Mouse (Mus musculus): ENCODE measurements around the gene St3gal3. TPM values are rescaled to one million over a fixed set of nuclear protein-coding genes. Genes with fewer than 3 reads are reported as not detected.
A peak's percentile ranks its signal among the peaks of the same experiment; 100 is the strongest.

St3gal3 gene
- polyA plus RNA-seq, 1 experiment from 2014 or later, result 14.1 TPM

GRCm38 (mm10) chr4:117889471-117889870 is 245.2 kb downstream of the St3gal3 start:
- H3K27me3 ChIP-seq (replicated peaks; ENCODE audit: control insufficient read depth, insufficient read depth, low read length), result no peaks in the 10 kb centered on the region
- 93% methylated on average over 15 of the region's 15 CpGs for WGBS
- peaks cover 31% of the 10 kb centered on the region for H3K4me1 ChIP-seq (replicated peaks; ENCODE audit: control insufficient read depth, insufficient read depth, low read length)
- no peak overlapping the region for H3K4me3 ChIP-seq (replicated peaks; ENCODE audit: low read length)
- no peak overlapping the region for H3K9ac ChIP-seq (replicated peaks; ENCODE audit: low read depth, low read length)
- H3K36me3 ChIP-seq (ENCODE audit: control insufficient read depth, insufficient read depth), result peaks cover 13% of the 10 kb centered on the region
- no peaks in the 10 kb centered on the region for H3K9me3 ChIP-seq (ENCODE audit: control insufficient read depth, low read length)
- H3K4me2 ChIP-seq (ENCODE audit: low read length), result no peak overlapping the region
- H3K27ac ChIP-seq (ENCODE audit: low read length), result no peak overlapping the region
- no peak for ATAC-seq

GRCm38 (mm10) chr4:117887920-117888319 is 246.8 kb downstream of the St3gal3 start:
- Histone ChIP-seq H3K27me3 (replicated peaks; ENCODE audit: control insufficient read depth, insufficient read depth, low read length) (no peaks in the 10 kb centered on the region), H3K4me2 (ENCODE audit: low read length) (no peak overlapping the region), H3K27ac (ENCODE audit: low read length) (no peak overlapping the region), H3K9ac (replicated peaks; ENCODE audit: low read depth, low read length) (no peak overlapping the region), H3K4me1 (replicated peaks; ENCODE audit: control insufficient read depth, insufficient read depth, low read length) (peaks cover 42% of the 10 kb centered on the region), H3K36me3 (ENCODE audit: control insufficient read depth, insufficient read depth) (peaks cover 11% of the 10 kb centered on the region), H3K9me3 (ENCODE audit: control insufficient read depth, low read length) (no peaks in the 10 kb centered on the region), H3K4me3 (replicated peaks; ENCODE audit: low read length) (no peak overlapping the region)
- no peak for ATAC-seq
- WGBS, result 75% methylated on average over 2 of the region's 2 CpGs

- Histone ChIP-seq H3K27ac (ENCODE audit: low read length) (peak within 1 kb of the TSS; percentile 30; the same call in 1 of the 2 replicates), H3K27me3 (replicated peaks; ENCODE audit: control insufficient read depth, insufficient read depth, low read length) (no peaks in the 10 kb centered on the region), H3K4me1 (replicated peaks; ENCODE audit: control insufficient read depth, insufficient read depth, low read length) (peaks cover 44% of the 10 kb centered on the region), H3K9ac (replicated peaks; ENCODE audit: low read depth, low read length) (peak within 1 kb of the TSS; percentile 97), H3K9me3 (ENCODE audit: control insufficient read depth, low read length) (no peaks in the 10 kb centered on the region), H3K36me3 (ENCODE audit: control insufficient read depth, insufficient read depth) (peaks cover 11% of the 10 kb centered on the region), H3K4me3 (replicated peaks; ENCODE audit: low read length) (peak within 1 kb of the TSS; percentile 96), H3K4me2 (ENCODE audit: low read length) (peak within 1 kb of the TSS; percentile 95)
- ATAC-seq, result peak; percentile 83
- WGBS, result 2% methylated on average over 37 of the region's 37 CpGs
Measured at GRCm38 (mm10) chr4:117887133-117887532, 247.6 kb downstream of the St3gal3 start, which contains the start of gene Atp6v0b. Gene Atp6v0b, minus strand, starts transcription at chr4:117887333.

GRCm38 (mm10) chr4:117886644-117887043 is 248.1 kb downstream of the St3gal3 start:
- no peaks in the 10 kb centered on the region for H3K27me3 ChIP-seq (replicated peaks; ENCODE audit: control insufficient read depth, insufficient read depth, low read length)
- WGBS, result 2% methylated on average over 23 of the region's 24 CpGs
- peak overlapping the region; percentile 96 for H3K4me3 ChIP-seq (replicated peaks; ENCODE audit: low read length)
- no peaks in the 10 kb centered on the region for H3K9me3 ChIP-seq (ENCODE audit: control insufficient read depth, low read length)
- peak overlapping the region; percentile 97 for H3K9ac ChIP-seq (replicated peaks; ENCODE audit: low read depth, low read length)
- peak overlapping the region; percentile 30; the same call in 1 of the 2 replicates for H3K27ac ChIP-seq (ENCODE audit: low read length)
- ATAC-seq, result peak; percentile 2
- H3K4me1 ChIP-seq (replicated peaks; ENCODE audit: control insufficient read depth, insufficient read depth, low read length), result peaks cover 49% of the 10 kb centered on the region
- peak overlapping the region; percentile 95 for H3K4me2 ChIP-seq (ENCODE audit: low read length)
- peaks cover 11% of the 10 kb centered on the region for H3K36me3 ChIP-seq (ENCODE audit: control insufficient read depth, insufficient read depth)

GRCm38 (mm10) chr4:117885994-117886393 is 248.7 kb downstream of the St3gal3 start:
- no peak for ATAC-seq
- H3K4me2 ChIP-seq (ENCODE audit: low read length), result peak overlapping the region; percentile 95
- H3K9ac ChIP-seq (replicated peaks; ENCODE audit: low read depth, low read length), result no peak overlapping the region; the same call in 1 of the 2 replicates
- peak overlapping the region; percentile 96 for H3K4me3 ChIP-seq (replicated peaks; ENCODE audit: low read length)
- no peaks in the 10 kb centered on the region for H3K9me3 ChIP-seq (ENCODE audit: control insufficient read depth, low read length)
- peaks cover 11% of the 10 kb centered on the region for H3K36me3 ChIP-seq (ENCODE audit: control insufficient read depth, insufficient read depth)
- H3K27me3 ChIP-seq (replicated peaks; ENCODE audit: control insufficient read depth, insufficient read depth, low read length), result no peaks in the 10 kb centered on the region
- no peak overlapping the region for H3K27ac ChIP-seq (ENCODE audit: low read length)
- H3K4me1 ChIP-seq (replicated peaks; ENCODE audit: control insufficient read depth, insufficient read depth, low read length), result peaks cover 50% of the 10 kb centered on the region
- WGBS, result 87% methylated on average over 9 of the region's 9 CpGs

GRCm38 (mm10) chr4:117885093-117885492 is 249.6 kb downstream of the St3gal3 start:
- Histone ChIP-seq H3K4me2 (ENCODE audit: low read length) (no peak overlapping the region), H3K27ac (ENCODE audit: low read length) (no peak overlapping the region), H3K36me3 (ENCODE audit: control insufficient read depth, insufficient read depth) (peaks cover 13% of the 10 kb centered on the region), H3K27me3 (replicated peaks; ENCODE audit: control insufficient read depth, insufficient read depth, low read length) (no peaks in the 10 kb centered on the region), H3K9me3 (ENCODE audit: control insufficient read depth, low read length) (no peaks in the 10 kb centered on the region), H3K9ac (replicated peaks; ENCODE audit: low read depth, low read length) (no peak overlapping the region), H3K4me3 (replicated peaks; ENCODE audit: low read length) (no peak overlapping the region), H3K4me1 (replicated peaks; ENCODE audit: control insufficient read depth, insufficient read depth, low read length) (peaks cover 52% of the 10 kb centered on the region)
- 91% methylated on average over 10 of the region's 10 CpGs for WGBS
- no peak for ATAC-seq

- Histone ChIP-seq H3K9me3 (ENCODE audit: control insufficient read depth, low read length) (no peaks in the 10 kb centered on the region), H3K4me2 (ENCODE audit: low read length) (peak overlapping the region; percentile 74), H3K4me1 (replicated peaks; ENCODE audit: control insufficient read depth, insufficient read depth, low read length) (peaks cover 53% of the 10 kb centered on the region), H3K9ac (replicated peaks; ENCODE audit: low read depth, low read length) (no peak overlapping the region), H3K27ac (ENCODE audit: low read length) (no peak overlapping the region), H3K27me3 (replicated peaks; ENCODE audit: control insufficient read depth, insufficient read depth, low read length) (no peaks in the 10 kb centered on the region), H3K4me3 (replicated peaks; ENCODE audit: low read length) (peak overlapping the region; percentile 82), H3K36me3 (ENCODE audit: control insufficient read depth, insufficient read depth) (peaks cover 9% of the 10 kb centered on the region; the same call in 1 of the 2 replicates)
- ATAC-seq, result no peak
- 100% methylated on average over 1 of the region's 1 CpGs for WGBS
Measured at GRCm38 (mm10) chr4:117884146-117884545, 250.6 kb downstream of the St3gal3 start.

- WGBS, result under 1% methylated on average over 85 of the region's 103 CpGs
- H3K27me3 ChIP-seq (replicated peaks; ENCODE audit: control insufficient read depth, insufficient read depth, low read length), result no peaks in the 10 kb centered on the region
- H3K9ac ChIP-seq (replicated peaks; ENCODE audit: low read depth, low read length), result peak within 1 kb of the TSS; percentile 95
- no peaks in the 10 kb centered on the region for H3K9me3 ChIP-seq (ENCODE audit: control insufficient read depth, low read length)
- H3K27ac ChIP-seq (ENCODE audit: low read length), result peak within 1 kb of the TSS; percentile 74
- H3K36me3 ChIP-seq (ENCODE audit: control insufficient read depth, insufficient read depth), result peaks cover 9% of the 10 kb centered on the region; the same call in 1 of the 2 replicates
- peak; percentile 55 for ATAC-seq
- H3K4me1 ChIP-seq (replicated peaks; ENCODE audit: control insufficient read depth, insufficient read depth, low read length), result peaks cover 53% of the 10 kb centered on the region
- H3K4me3 ChIP-seq (replicated peaks; ENCODE audit: low read length), result peak within 1 kb of the TSS; percentile 82
- H3K4me2 ChIP-seq (ENCODE audit: low read length), result peak within 1 kb of the TSS; percentile 74
Measured at GRCm38 (mm10) chr4:117882701-117883691, 251.7 kb downstream of the St3gal3 start, which contains the start of gene B4galt2. Gene B4galt2, minus strand, starts transcription at chr4:117883487.

All from forebrain, embryonic 16.5 days (tissue).